19 mouse cellular contexts compared by ENCODE assay signal in genomic region chr12:71622761-71623160, GRCm38 (mm10).
DNase-seq lines count a peak whose midpoint lies in the region; ATAC-seq and TF ChIP-seq lines count a peak whose summit lies in the region.
"Had no signal": no experiment of that assay in that cellular context is flagged by ENCODE, and none has a peak within 500 bp of the region (broad histone marks: within the 10 kb centered on the region; RNA-seq: fewer than 3 reads in every experiment).

No protein-coding gene starts in this region.

- TF ChIP-seq CTCF in gastrocnemius, adult 2 months (IDR thresholded peaks at IDR 0.05), result no peak

- no peaks in the 10 kb centered on the region for H3K27me3 ChIP-seq in kidney, embryonic 16.5 days (ENCODE audit: insufficient read depth, low read length)
- H3K27me3 ChIP-seq in kidney, embryonic 15.5 days, result no peaks in the 10 kb centered on the region
- H3K27me3 ChIP-seq: forebrain, embryonic 13.5 days; hindbrain, embryonic 12.5 days; hindbrain, embryonic 15.5 days had no signal

- 0 out of 2 replicates have a peak, but pooled peaks have one; percentile 49 for ATAC-seq in kidney, embryonic 16.5 days (ENCODE audit: low FRiP score, low TSS enrichment)
- no peak for ATAC-seq in kidney, embryonic 15.5 days (replicated peaks; ENCODE audit: low FRiP score)
- ATAC-seq: activated CD4-positive, CD25-positive, alpha-beta regulatory T cell, adult 4 months; forebrain, embryonic 13.5 days; forebrain, embryonic 16.5 days had no signal

- no peak overlapping the region for H3K9ac ChIP-seq in kidney, embryonic 16.5 days (replicated peaks; ENCODE audit: low read length)
- H3K9ac ChIP-seq in kidney, embryonic 15.5 days, result no peak overlapping the region
- H3K9ac ChIP-seq: forebrain, embryonic 13.5 days; hindbrain, embryonic 12.5 days; hindbrain, embryonic 15.5 days had no signal

- no peak for DNase-seq in gastrocnemius, adult 2 months
- no peak for DNase-seq in gastrocnemius, postnatal 10 days
- DNase-seq in kidney, postnatal 4 days, result peak; percentile 54 to 55
- no peak for DNase-seq in kidney, adult 18-20 months
- DNase-seq: adrenal gland, adult 8-10 months; adrenal gland, postnatal 25 days; cerebellum, adult 18-20 months; cerebellum, adult 9-10 months; cerebellum, postnatal 14 days; heart, adult 2 months had no signal

- no peaks in the 10 kb centered on the region for H3K9me3 ChIP-seq in kidney, embryonic 16.5 days (ENCODE audit: low read length)
- H3K9me3 ChIP-seq in kidney, embryonic 15.5 days (replicated peaks), result no peaks in the 10 kb centered on the region
- H3K9me3 ChIP-seq: forebrain, embryonic 10.5 days; forebrain, embryonic 13.5 days; hindbrain, embryonic 12.5 days; hindbrain, embryonic 15.5 days had no signal

- no peak overlapping the region for H3K4me2 ChIP-seq in kidney, embryonic 16.5 days (replicated peaks; ENCODE audit: low read depth, low read length)
- no peak overlapping the region for H3K4me2 ChIP-seq in kidney, embryonic 15.5 days
- H3K4me2 ChIP-seq: forebrain, embryonic 13.5 days; heart, embryonic 11.5 days; hindbrain, embryonic 12.5 days; hindbrain, embryonic 15.5 days had no signal

- intact Hi-C loops in gastrocnemius, adult 2 months (cut with DNase I), result no loop called here

- 49% methylated on average over 2 of the region's 2 CpGs for WGBS in kidney, embryonic 16.5 days
- WGBS in kidney, embryonic 15.5 days, result 57% methylated on average over 2 of the region's 2 CpGs

- H3K4me3 ChIP-seq in gastrocnemius, adult 2 months, result no peak overlapping the region
- H3K4me3 ChIP-seq in kidney, embryonic 16.5 days (ENCODE audit: low read length), result no peak overlapping the region
- H3K4me3 ChIP-seq in kidney, embryonic 15.5 days (replicated peaks), result no peak overlapping the region
- H3K4me3 ChIP-seq: forebrain, embryonic 10.5 days; forebrain, embryonic 13.5 days; heart, adult 2 months; hindbrain, embryonic 12.5 days; hindbrain, embryonic 15.5 days had no signal

- no peaks in the 10 kb centered on the region for H3K36me3 ChIP-seq in kidney, embryonic 16.5 days (ENCODE audit: insufficient read depth, low read length)
- H3K36me3 ChIP-seq in kidney, embryonic 15.5 days, result no peaks in the 10 kb centered on the region
- H3K36me3 ChIP-seq: forebrain, embryonic 10.5 days; hindbrain, embryonic 12.5 days; hindbrain, embryonic 15.5 days had no signal

- H3K4me1 ChIP-seq in kidney, embryonic 16.5 days (ENCODE audit: insufficient read depth, low read length), result peaks cover 46% of the 10 kb centered on the region
- peaks cover 58% of the 10 kb centered on the region for H3K4me1 ChIP-seq in kidney, embryonic 15.5 days
- H3K4me1 ChIP-seq: hindbrain, embryonic 15.5 days had no signal

- H3K27ac ChIP-seq in gastrocnemius, adult 2 months, result peak overlapping the region; percentile 73
- H3K27ac ChIP-seq in kidney, embryonic 16.5 days (ENCODE audit: low read length), result no peak overlapping the region
- H3K27ac ChIP-seq in kidney, embryonic 15.5 days, result no peak overlapping the region
- H3K27ac ChIP-seq: forebrain, embryonic 10.5 days; forebrain, embryonic 13.5 days; heart, adult 2 months; hindbrain, embryonic 12.5 days; hindbrain, embryonic 15.5 days had no signal

Comparison
In these comparisons a context has a peak if more than half of its experiments do, and no peak if none do; other contexts are left out.
1. DNase-seq: peak in kidney, postnatal 4 days (2 of 2); none in gastrocnemius, adult 2 months (single experiment), gastrocnemius, postnatal 10 days (single experiment) and kidney, adult 18-20 months (single experiment).